Mouse (Mus musculus): ENCODE measurements around the gene Atp5f1. TPM values are rescaled to one million over a fixed set of nuclear protein-coding genes. Genes with fewer than 3 reads are reported as not detected.
A peak's percentile ranks its signal among the peaks of the same experiment; 100 is the strongest.

Atp5f1 gene
- total RNA-seq, 1 experiment = 300 TPM

GRCm38 (mm10) chr3:105958204-105958603 is 1.7 kb downstream of the Atp5f1 start:
- in situ Hi-C loops (cut with MboI; ENCODE audit: low sequenced_read_pairs in 2 of 2, unreplicated experiment in 2 of 2) = no loop called here
- TF ChIP-seq ZC3H11A (IDR thresholded peaks at IDR 0.05; ENCODE audit: borderline replicate concordance, low read depth, low read length) = no peak
- no peak for TF ChIP-seq MAFK (IDR thresholded peaks at IDR 0.05; ENCODE audit: insufficient read depth, low read depth, low read length)
- TF ChIP-seq ZNF384 (IDR thresholded peaks at IDR 0.05; ENCODE audit: low read depth, low read length) = no peak
- Histone ChIP-seq H3K36me3 (ENCODE audit: control insufficient read depth, insufficient read depth, low read length, poor library complexity, severe bottlenecking) (peaks cover 26% of the 10 kb centered on the region), H3K9ac (ENCODE audit: insufficient read depth, low read depth, low read length, poor library complexity, severe bottlenecking) (peak overlapping the region; percentile 99), H3K27ac (ENCODE audit: insufficient read depth, low read depth, low read length, poor library complexity, severe bottlenecking) (no peak overlapping the region), H3K4me3 (ENCODE audit: insufficient read depth in 1 of 2, low read depth in 1 of 2, low read length in 2 of 2, poor library complexity in 1 of 2, severe bottlenecking in 1 of 2) (peak overlapping the region; percentile 66 to 98), H3K9me3 (ENCODE audit: control insufficient read depth, insufficient read depth, low read depth, low read length) (no peaks in the 10 kb centered on the region), H3K4me1 (ENCODE audit: control insufficient read depth in 2 of 2, insufficient read depth in 2 of 2, low read length in 2 of 2, poor library complexity in 1 of 2) (peaks cover 0 to 6% of the 10 kb centered on the region in 2 experiments; a peak in 1 of 4 replicates)
- DNase-seq (ENCODE audit: low read depth, low spot score) = no peak

- Histone ChIP-seq H3K4me3 (ENCODE audit: insufficient read depth in 1 of 2, low read depth in 1 of 2, low read length in 2 of 2, poor library complexity in 1 of 2, severe bottlenecking in 1 of 2) (no peak overlapping the region), H3K9ac (ENCODE audit: insufficient read depth, low read depth, low read length, poor library complexity, severe bottlenecking) (no peak overlapping the region)
- TF ChIP-seq HCFC1 (IDR thresholded peaks at IDR 0.05; ENCODE audit: borderline replicate concordance, insufficient read depth, low read length) = no peak
- TF ChIP-seq ZNF384 (IDR thresholded peaks at IDR 0.05; ENCODE audit: low read depth, low read length) = no peak
- TF ChIP-seq CHD2 (IDR thresholded peaks at IDR 0.05; ENCODE audit: low read depth, low read length) = no peak
- no peak for TF ChIP-seq MAFK (IDR thresholded peaks at IDR 0.05; ENCODE audit: insufficient read depth, low read depth, low read length)
- no peak for TF ChIP-seq ZC3H11A (IDR thresholded peaks at IDR 0.05; ENCODE audit: borderline replicate concordance, low read depth, low read length)
Measured at GRCm38 (mm10) chr3:105957235-105957634, 2.7 kb downstream of the Atp5f1 start.

GRCm38 (mm10) chr3:105951348-105951747 is 8.6 kb downstream of the Atp5f1 start:
- Histone ChIP-seq H3K4me3 (ENCODE audit: insufficient read depth in 1 of 2, low read depth in 1 of 2, low read length in 2 of 2, poor library complexity in 1 of 2, severe bottlenecking in 1 of 2) (no peak overlapping the region), H3K36me3 (ENCODE audit: control insufficient read depth, insufficient read depth, low read length, poor library complexity, severe bottlenecking) (peaks cover 19% of the 10 kb centered on the region), H3K27ac (ENCODE audit: insufficient read depth, low read depth, low read length, poor library complexity, severe bottlenecking) (no peak overlapping the region), H3K9me3 (ENCODE audit: control insufficient read depth, insufficient read depth, low read depth, low read length) (no peaks in the 10 kb centered on the region), H3K4me1 (ENCODE audit: control insufficient read depth in 2 of 2, insufficient read depth in 2 of 2, low read length in 2 of 2, poor library complexity in 1 of 2) (no peaks in the 10 kb centered on the region), H3K9ac (ENCODE audit: insufficient read depth, low read depth, low read length, poor library complexity, severe bottlenecking) (no peak overlapping the region)
- no peak for DNase-seq (ENCODE audit: low read depth, low spot score)
- in situ Hi-C loops (cut with MboI; ENCODE audit: low sequenced_read_pairs in 2 of 2, unreplicated experiment in 2 of 2) = no loop called here
- TF ChIP-seq CHD2 (IDR thresholded peaks at IDR 0.05; ENCODE audit: low read depth, low read length) = no peak
- no peak for TF ChIP-seq MAFK (IDR thresholded peaks at IDR 0.05; ENCODE audit: insufficient read depth, low read depth, low read length)
- TF ChIP-seq ZC3H11A (IDR thresholded peaks at IDR 0.05; ENCODE audit: borderline replicate concordance, low read depth, low read length) = no peak
- TF ChIP-seq ZNF384 (IDR thresholded peaks at IDR 0.05; ENCODE audit: low read depth, low read length) = no peak
- TF ChIP-seq HCFC1 (IDR thresholded peaks at IDR 0.05; ENCODE audit: borderline replicate concordance, insufficient read depth, low read length) = no peak

More at GRCm38 (mm10) chr3:105957235-105957634, 2.7 kb downstream of the Atp5f1 start:
- H3K9me3 ChIP-seq (ENCODE audit: control insufficient read depth, insufficient read depth, low read depth, low read length) = no peaks in the 10 kb centered on the region
- peaks cover 19% of the 10 kb centered on the region for H3K36me3 ChIP-seq (ENCODE audit: control insufficient read depth, insufficient read depth, low read length, poor library complexity, severe bottlenecking)
- in situ Hi-C loops (cut with MboI; ENCODE audit: low sequenced_read_pairs in 2 of 2, unreplicated experiment in 2 of 2) = no loop called here
- peaks cover 0 to 6% of the 10 kb centered on the region in 2 experiments; a peak in 1 of 4 replicates for H3K4me1 ChIP-seq (ENCODE audit: control insufficient read depth in 2 of 2, insufficient read depth in 2 of 2, low read length in 2 of 2, poor library complexity in 1 of 2)
- DNase-seq (ENCODE audit: low read depth, low spot score) = no peak
- no peak overlapping the region for H3K27ac ChIP-seq (ENCODE audit: insufficient read depth, low read depth, low read length, poor library complexity, severe bottlenecking)

GRCm38 (mm10) chr3:105936111-105936510 is 23.8 kb downstream of the Atp5f1 start:
- no peak for DNase-seq (ENCODE audit: low read depth, low spot score)
- TF ChIP-seq ZNF384 (IDR thresholded peaks at IDR 0.05; ENCODE audit: low read depth, low read length) (0 out of 2 replicates have a peak, but pooled peaks have one; percentile 44), CHD2 (IDR thresholded peaks at IDR 0.05; ENCODE audit: low read depth, low read length) (no peak)
- Histone ChIP-seq H3K9ac (ENCODE audit: insufficient read depth, low read depth, low read length, poor library complexity, severe bottlenecking) (no peak overlapping the region), H3K36me3 (ENCODE audit: control insufficient read depth, insufficient read depth, low read length, poor library complexity, severe bottlenecking) (peaks cover 2% of the 10 kb centered on the region; the same call in 1 of the 2 replicates), H3K4me3 (ENCODE audit: insufficient read depth in 1 of 2, low read depth in 1 of 2, low read length in 2 of 2, poor library complexity in 1 of 2, severe bottlenecking in 1 of 2) (no peak overlapping the region), H3K9me3 (ENCODE audit: control insufficient read depth, insufficient read depth, low read depth, low read length) (no peaks in the 10 kb centered on the region), H3K27ac (ENCODE audit: insufficient read depth, low read depth, low read length, poor library complexity, severe bottlenecking) (no peak overlapping the region), H3K4me1 (ENCODE audit: control insufficient read depth in 2 of 2, insufficient read depth in 2 of 2, low read length in 2 of 2, poor library complexity in 1 of 2) (no peaks in the 10 kb centered on the region)
- in situ Hi-C loops (cut with MboI; ENCODE audit: low sequenced_read_pairs in 2 of 2, unreplicated experiment in 2 of 2) = no loop called here

- Histone ChIP-seq H3K36me3 (ENCODE audit: control insufficient read depth, insufficient read depth, low read length, poor library complexity, severe bottlenecking) (no peaks in the 10 kb centered on the region; the same call in 1 of the 2 replicates), H3K9ac (ENCODE audit: insufficient read depth, low read depth, low read length, poor library complexity, severe bottlenecking) (no peak overlapping the region), H3K4me3 (ENCODE audit: insufficient read depth in 1 of 2, low read depth in 1 of 2, low read length in 2 of 2, poor library complexity in 1 of 2, severe bottlenecking in 1 of 2) (no peak overlapping the region), H3K27ac (ENCODE audit: insufficient read depth, low read depth, low read length, poor library complexity, severe bottlenecking) (no peak overlapping the region), H3K4me1 (ENCODE audit: control insufficient read depth in 2 of 2, insufficient read depth in 2 of 2, low read length in 2 of 2, poor library complexity in 1 of 2) (no peaks in the 10 kb centered on the region), H3K9me3 (ENCODE audit: control insufficient read depth, insufficient read depth, low read depth, low read length) (no peaks in the 10 kb centered on the region)
- TF ChIP-seq MAFK (IDR thresholded peaks at IDR 0.05; ENCODE audit: insufficient read depth, low read depth, low read length) = no peak
- no peak for TF ChIP-seq ZC3H11A (IDR thresholded peaks at IDR 0.05; ENCODE audit: borderline replicate concordance, low read depth, low read length)
- TF ChIP-seq CHD2 (IDR thresholded peaks at IDR 0.05; ENCODE audit: low read depth, low read length) = no peak
- no peak for TF ChIP-seq ZNF384 (IDR thresholded peaks at IDR 0.05; ENCODE audit: low read depth, low read length)
- TF ChIP-seq HCFC1 (IDR thresholded peaks at IDR 0.05; ENCODE audit: borderline replicate concordance, insufficient read depth, low read length) = no peak
- in situ Hi-C loops (cut with MboI; ENCODE audit: low sequenced_read_pairs in 2 of 2, unreplicated experiment in 2 of 2) = no loop called here
- DNase-seq (ENCODE audit: low read depth, low spot score) = no peak
Measured at GRCm38 (mm10) chr3:105935033-105935432, 24.9 kb downstream of the Atp5f1 start.
